Mouse (Mus musculus) ES-E14 (cell line): ENCODE data around the gene Fdxacb1.

Experiments
- MAFK ChIP-seq: IDR thresholded peaks from 2 replicates; pipeline ENCODE4 v1.6.1; 2014; ENCODE audit warnings: mild to moderate bottlenecking, low read depth, low read length, inconsistent platforms; ENCODE audit not compliant: insufficient read depth
- ZC3H11A ChIP-seq: IDR thresholded peaks from 2 replicates; pipeline ENCODE4 v1.6.1; 2012; ENCODE audit warnings: low read depth, mild to moderate bottlenecking, inconsistent platforms, low read length, borderline replicate concordance

DNA sequence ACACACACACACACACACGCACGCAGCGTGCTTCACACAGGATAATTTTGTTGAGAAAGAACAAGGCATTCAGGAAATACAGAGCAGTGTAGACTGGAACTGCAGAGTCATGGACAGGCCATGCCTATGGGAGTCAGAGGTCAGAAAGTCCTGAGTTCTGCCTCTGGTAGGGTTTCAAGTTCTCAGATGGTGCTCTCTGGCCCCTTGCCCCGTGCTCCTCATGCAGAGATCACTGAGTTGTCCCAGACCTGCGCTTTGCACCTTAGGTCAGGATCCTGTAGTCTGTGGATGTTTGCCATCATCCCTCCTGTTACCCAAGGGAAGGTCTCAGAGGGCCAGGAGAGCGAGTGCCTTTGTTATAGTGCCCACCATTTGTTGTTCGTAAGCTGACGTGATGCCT is 28.7 kb downstream of the Fdxacb1 start:
- TF ChIP-seq MAFK (no peak), ZC3H11A (no peak)
